Mouse (Mus musculus): ENCODE measurements at regions not wholly inside any gene's neighbourhood (a gene's known extent, or its start where the extent isn't known, plus 50 kb on each side); places are given as distances from the start of the nearest gene placed in this dataset.

DNA sequence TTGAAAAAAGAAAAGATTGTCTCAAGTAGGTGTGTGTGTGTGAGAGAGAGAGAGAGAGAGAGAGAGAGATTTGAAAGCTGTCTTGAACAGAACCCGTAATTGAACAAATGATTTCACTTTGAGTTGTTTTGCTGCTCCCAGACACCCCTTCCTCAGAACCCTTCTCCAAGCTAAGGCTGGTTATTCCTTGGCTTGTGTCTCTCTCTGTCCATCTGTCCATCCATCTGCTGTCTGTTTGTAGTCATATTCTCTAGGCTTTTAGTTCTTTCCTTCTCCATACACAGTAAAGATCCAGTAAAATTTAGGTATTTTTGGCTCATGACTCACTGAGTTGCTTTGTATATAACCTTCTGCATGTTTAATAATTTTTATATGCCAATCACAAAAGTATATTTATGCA lies 144.7 kb downstream of the Tmem161b start:
- Histone ChIP-seq H3K4me3 (ENCODE audit: control insufficient read depth in 1 of 2, insufficient read depth in 1 of 2, low read depth in 2 of 2, low read length in 2 of 2) (no peak overlapping the region), H3K27me3 (ENCODE audit: control insufficient read depth in 1 of 2, insufficient read depth in 2 of 2, low read length in 2 of 2) (no peaks in the 10 kb centered on the region)
- no peak for DNase-seq (ENCODE audit: low read depth, low spot score)

DNA sequence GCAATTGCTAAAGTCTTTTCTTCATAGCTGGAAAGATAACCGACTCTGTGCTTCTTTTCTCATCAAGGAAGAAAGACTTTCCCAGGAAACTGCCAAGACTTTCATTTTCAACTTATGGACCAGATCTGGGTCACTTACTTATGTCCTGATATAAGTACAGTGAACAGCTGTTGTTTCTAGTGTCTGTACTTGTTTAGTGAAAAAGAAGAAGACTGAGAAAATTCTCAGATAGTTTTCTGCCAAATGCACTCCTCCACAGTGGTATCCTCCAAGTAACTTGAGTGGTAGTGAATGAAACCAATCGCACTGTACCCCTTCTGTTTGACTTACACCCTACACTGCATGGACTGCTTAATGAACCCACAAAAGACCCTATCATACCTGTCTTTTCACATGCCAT lies 146.1 kb downstream of the Tmem161b start:
- H3K27me3 ChIP-seq (ENCODE audit: control insufficient read depth in 1 of 2, insufficient read depth in 2 of 2, low read length in 2 of 2), result no peaks in the 10 kb centered on the region
- H3K27ac ChIP-seq (ENCODE audit: control insufficient read depth, low read depth, low read length), result no peak overlapping the region
- H3K36me3 ChIP-seq (ENCODE audit: control insufficient read depth in 1 of 2, insufficient read depth in 2 of 2, low read length in 2 of 2), result no peaks in the 10 kb centered on the region
- DNase-seq (ENCODE audit: low read depth, low spot score), result no peak
- no peaks in the 10 kb centered on the region for H3K79me2 ChIP-seq (ENCODE audit: control insufficient read depth, insufficient read depth, low read length, poor library complexity)
- no peaks in the 10 kb centered on the region for H3K4me1 ChIP-seq (ENCODE audit: control insufficient read depth in 1 of 2, insufficient read depth in 2 of 2, low read length in 2 of 2)
- no peaks in the 10 kb centered on the region for H3K9me3 ChIP-seq (replicated peaks; ENCODE audit: insufficient read depth, low read length)
- TF ChIP-seq POLR2A (IDR thresholded peaks at IDR 0.05; ENCODE audit: control insufficient read depth in 1 of 2, insufficient read depth in 1 of 2, low read depth in 1 of 2, low read length in 2 of 2, poor library complexity in 1 of 2) (no peak), MAX (IDR thresholded peaks at IDR 0.05; ENCODE audit: low read length) (no peak), CHD1 (IDR thresholded peaks at IDR 0.05; ENCODE audit: low read depth, low read length) (no peak), TAL1 (IDR thresholded peaks at IDR 0.05; ENCODE audit: low read length) (no peak), ZKSCAN1 (IDR thresholded peaks at IDR 0.05; ENCODE audit: low read depth, low read length) (no peak), ELF1 (IDR thresholded peaks at IDR 0.05; ENCODE audit: low read depth, low read length) (no peak), SIN3A (IDR thresholded peaks at IDR 0.05; ENCODE audit: low read length) (no peak), NRF1 (IDR thresholded peaks at IDR 0.05; ENCODE audit: insufficient read depth, low read depth, low read length, poor library complexity, severe bottlenecking) (no peak), EP300 (IDR thresholded peaks at IDR 0.05; ENCODE audit: low read depth in 1 of 2, low read length in 2 of 2) (no peak), MAZ (IDR thresholded peaks at IDR 0.05; ENCODE audit: low read depth, low read length) (no peak), CTCF (IDR thresholded peaks at IDR 0.05 in 2 of 3, conservative IDR thresholded peaks at IDR 0.05 in 1 of 3; ENCODE audit: control insufficient read depth in 1 of 3, insufficient read depth in 1 of 3, low read depth in 2 of 3, low read length in 3 of 3, poor library complexity in 1 of 3, severe bottlenecking in 1 of 3) (no peak), SMC3 (IDR thresholded peaks at IDR 0.05; ENCODE audit: low read depth, low read length) (no peak)
- no peak overlapping the region for H3K4me3 ChIP-seq (ENCODE audit: control insufficient read depth in 1 of 2, insufficient read depth in 1 of 2, low read depth in 2 of 2, low read length in 2 of 2)
- H3K9ac ChIP-seq (ENCODE audit: control insufficient read depth, low read depth, low read length, poor library complexity, severe bottlenecking), result no peak overlapping the region

More for the DNA sequence above, 144.7 kb downstream of the Tmem161b start:
- H3K4me1 ChIP-seq (ENCODE audit: control insufficient read depth in 1 of 2, insufficient read depth in 2 of 2, low read length in 2 of 2), result no peaks in the 10 kb centered on the region
- no peak overlapping the region for H3K9ac ChIP-seq (ENCODE audit: control insufficient read depth, low read depth, low read length, poor library complexity, severe bottlenecking)
- no peaks in the 10 kb centered on the region for H3K79me2 ChIP-seq (ENCODE audit: control insufficient read depth, insufficient read depth, low read length, poor library complexity)
- TF ChIP-seq ZKSCAN1 (IDR thresholded peaks at IDR 0.05; ENCODE audit: low read depth, low read length) (no peak), MAX (IDR thresholded peaks at IDR 0.05; ENCODE audit: low read length) (no peak), MYB (IDR thresholded peaks at IDR 0.05; ENCODE audit: low read depth, low read length) (no peak), ZC3H11A (IDR thresholded peaks at IDR 0.05; ENCODE audit: low read depth, low read length) (no peak), SIN3A (IDR thresholded peaks at IDR 0.05; ENCODE audit: low read length) (no peak), CHD2 (IDR thresholded peaks at IDR 0.05; ENCODE audit: low read length) (no peak), ETS1 (IDR thresholded peaks at IDR 0.05; ENCODE audit: low read depth, low read length) (no peak), RAD21 (IDR thresholded peaks at IDR 0.05; ENCODE audit: low read depth, low read length) (no peak)
- no peaks in the 10 kb centered on the region for H3K9me3 ChIP-seq (replicated peaks; ENCODE audit: insufficient read depth, low read length)
- no peak overlapping the region for H3K27ac ChIP-seq (ENCODE audit: control insufficient read depth, low read depth, low read length)
- H3K36me3 ChIP-seq (ENCODE audit: control insufficient read depth in 1 of 2, insufficient read depth in 2 of 2, low read length in 2 of 2), result no peaks in the 10 kb centered on the region

All from MEL (cell line).